Mouse (Mus musculus) midbrain, embryonic 11.5 days (tissue): Measurements from ENCODE around the gene Jmjd1c. TPM values are rescaled to one million over a fixed set of nuclear protein-coding genes. Genes with fewer than 3 reads are reported as not detected.
"Not testable (repeated sequence)": the region's sequence is repeated elsewhere in the genome, so short reads cannot be mapped to it uniquely, and the experiment has no call there.

Experiments
- ATAC-seq: fragments of 200-750 bp; cut with Nextera tagmentation; 2 replicates; pipeline ENCODE4 v1.8.0; 2017; ENCODE audit warnings: moderate TSS enrichment, moderate library complexity; ENCODE audit not compliant: low FRiP score
- DNase-seq: peaks from one replicate; pipeline ENCODE4 v3.0.0; 2015; ENCODE audit warnings: low spot score; ENCODE audit errors: missing footprints
- H3K27ac ChIP-seq: fragments of 300-500 bp; sonication (generic); 2 replicates; pipeline ENCODE4 v1.5.1; 2014; ENCODE audit warnings: low read depth, low read length
- H3K27me3 ChIP-seq: fragments of 300-500 bp; sonication (generic); 2 replicates; pipeline ENCODE4 v1.6.1; 2014; ENCODE audit warnings: mild to moderate bottlenecking, low read length, moderate library complexity, mixed read lengths; ENCODE audit not compliant: control insufficient read depth, insufficient read depth
- H3K36me3 ChIP-seq: fragments of 300-500 bp; sonication (generic); 2 replicates; pipeline ENCODE4 v1.6.1; 2014; ENCODE audit warnings: mild to moderate bottlenecking, low read length, moderate library complexity, mixed read lengths; ENCODE audit not compliant: control insufficient read depth, insufficient read depth
- H3K4me1 ChIP-seq: fragments of 300-500 bp; sonication (generic); 2 replicates; pipeline ENCODE4 v1.6.1; 2014; ENCODE audit warnings: low read length; ENCODE audit not compliant: control insufficient read depth, insufficient read depth
- H3K4me2 ChIP-seq: fragments of 300-500 bp; sonication (generic); 2 replicates; pipeline ENCODE4 v1.6.1; 2014; ENCODE audit warnings: mild to moderate bottlenecking, moderate library complexity
- H3K4me3 ChIP-seq: fragments of 300-500 bp; sonication (generic); 2 replicates; pipeline ENCODE4 v1.5.1; 2014; ENCODE audit warnings: low read depth, low read length
- H3K9ac ChIP-seq: fragments of 300-500 bp; sonication (generic); 2 replicates; pipeline ENCODE4 v1.6.1; 2014; ENCODE audit warnings: low read length
- H3K9me3 ChIP-seq: fragments of 300-500 bp; sonication (generic); 2 replicates; pipeline ENCODE4 v1.6.1; 2016; ENCODE audit warnings: low read length; ENCODE audit not compliant: control insufficient read depth
- WGBS: fragments of 180-500 bp; shearing (Covaris S2); extraction: QIAGEN DNeasy Blood & Tissue Kit; methylation state at CpG from one replicate; pipeline ENCODE4 v1.1.7; 2014; 5-methylcytosine and 5-hydroxymethylcytosine counted together
- polyA plus RNA-seq: library from polyadenylated mRNA; unstranded; fragments of >200 nt; fragmentation: Nextera tagmentation; extraction: Ambion mirVana; gene quantifications from 2 replicates; pipeline ENCODE4 v1.2.1, GENCODE M21; 2014

The Jmjd1c gene
- polyA plus RNA-seq, 1 experiment from 2014 or later: 46.9 TPM

DNA sequence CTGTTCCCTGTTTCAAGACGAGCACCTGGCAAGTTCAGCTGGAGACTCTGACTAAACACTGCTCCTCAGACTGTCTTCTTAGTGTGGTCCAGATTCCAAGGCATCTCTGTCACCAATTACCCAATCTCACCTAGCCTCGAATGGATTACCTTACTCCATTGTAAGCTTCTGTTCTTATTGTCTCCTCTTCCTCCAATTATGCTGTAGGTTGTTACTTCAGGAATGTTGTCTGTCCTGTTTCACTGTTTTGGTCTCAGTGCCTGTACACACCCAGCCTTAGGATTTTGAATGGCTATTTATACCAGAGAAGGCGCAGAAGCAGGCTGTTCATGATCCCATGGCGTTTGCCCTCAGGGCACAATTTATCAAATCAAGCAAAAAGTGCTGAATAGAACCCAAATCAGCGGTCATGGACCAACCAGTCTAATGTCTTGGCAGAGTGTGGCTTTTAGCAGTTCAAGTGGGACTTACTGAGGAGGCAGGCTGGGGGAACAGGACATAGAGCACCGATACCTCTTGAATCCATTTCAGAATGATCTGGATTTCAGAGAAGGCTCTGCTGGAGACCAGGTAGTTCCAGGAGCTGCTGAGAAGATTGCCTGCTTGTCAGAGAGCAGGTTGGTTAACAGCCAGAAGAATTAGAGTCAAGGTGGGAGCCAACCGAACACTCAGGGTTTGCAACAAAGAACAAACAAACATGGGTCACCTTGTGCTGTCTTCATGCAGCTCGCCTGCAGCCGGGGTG lies 11.3 kb downstream of the Jmjd1c start:
- no peak overlapping the region for H3K9ac ChIP-seq
- no peak for ATAC-seq
- no peak overlapping the region for H3K4me3 ChIP-seq
- H3K27ac ChIP-seq: no peak overlapping the region
- WGBS: 80% methylated on average over 9 of the region's 9 CpGs
- no peak overlapping the region for H3K4me2 ChIP-seq
- H3K36me3 ChIP-seq: no peaks in the 10 kb centered on the region
- H3K9me3 ChIP-seq: no peaks in the 10 kb centered on the region
- no peak for DNase-seq
- no peaks in the 10 kb centered on the region for H3K27me3 ChIP-seq
- peaks cover 43% of the 10 kb centered on the region for H3K4me1 ChIP-seq

DNA sequence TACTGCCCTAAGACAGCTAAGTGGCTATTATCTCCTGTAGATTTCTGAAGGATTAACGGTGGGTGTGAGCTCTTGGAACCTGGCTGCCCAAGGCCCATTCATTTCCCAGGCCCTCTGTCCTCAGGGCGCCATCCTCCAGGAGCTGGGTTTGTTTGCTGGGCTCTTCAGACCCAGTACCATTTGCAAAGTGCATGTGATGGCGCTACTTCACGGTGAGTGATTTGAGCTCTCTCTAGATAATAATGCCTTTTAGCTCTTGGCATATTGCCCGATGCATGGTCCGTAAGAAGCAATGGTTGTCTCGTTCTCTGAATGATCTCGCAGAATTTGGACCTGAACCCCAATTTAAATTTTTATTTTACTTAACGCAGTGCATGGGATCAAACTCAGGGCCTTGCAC lies 12.2 kb downstream of the Jmjd1c start:
- 80% methylated on average over 9 of the region's 9 CpGs for WGBS
- no peak overlapping the region for H3K4me3 ChIP-seq
- no peak overlapping the region for H3K9ac ChIP-seq
- H3K36me3 ChIP-seq: no peaks in the 10 kb centered on the region
- no peak overlapping the region for H3K4me2 ChIP-seq
- H3K27ac ChIP-seq: no peak overlapping the region
- DNase-seq: no peak
- no peaks in the 10 kb centered on the region for H3K9me3 ChIP-seq
- H3K27me3 ChIP-seq: no peaks in the 10 kb centered on the region
- peaks cover 38% of the 10 kb centered on the region for H3K4me1 ChIP-seq
- no peak for ATAC-seq

DNA sequence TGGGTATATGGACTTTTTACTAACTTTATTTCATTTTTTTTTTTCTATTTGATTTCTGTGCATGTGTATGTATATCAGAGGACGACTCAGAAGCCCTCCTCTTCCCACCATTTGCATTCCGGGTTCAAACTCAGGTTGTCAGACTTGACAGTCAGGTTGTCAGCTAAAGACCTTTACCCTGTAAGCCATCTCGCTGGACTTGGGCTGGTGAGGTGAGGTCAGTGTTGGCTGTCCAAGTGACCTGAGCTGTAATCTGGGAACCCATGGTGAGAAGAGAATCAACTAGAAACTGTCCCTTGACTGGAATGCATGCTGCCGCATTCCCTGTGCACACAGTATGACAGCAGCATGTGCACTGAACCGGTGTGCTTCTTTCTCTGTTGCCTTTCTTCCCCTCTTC lies 13.7 kb downstream of the Jmjd1c start:
- Histone ChIP-seq H3K4me3 (no peak overlapping the region), H3K27me3 (no peaks in the 10 kb centered on the region), H3K9me3 (no peaks in the 10 kb centered on the region), H3K36me3 (no peaks in the 10 kb centered on the region), H3K4me1 (peaks cover 23% of the 10 kb centered on the region), H3K9ac (no peak overlapping the region), H3K27ac (no peak overlapping the region), H3K4me2 (no peak overlapping the region)
- WGBS: 87% methylated on average over 5 of the region's 5 CpGs
- DNase-seq (no peak), ATAC-seq (no peak)

DNA sequence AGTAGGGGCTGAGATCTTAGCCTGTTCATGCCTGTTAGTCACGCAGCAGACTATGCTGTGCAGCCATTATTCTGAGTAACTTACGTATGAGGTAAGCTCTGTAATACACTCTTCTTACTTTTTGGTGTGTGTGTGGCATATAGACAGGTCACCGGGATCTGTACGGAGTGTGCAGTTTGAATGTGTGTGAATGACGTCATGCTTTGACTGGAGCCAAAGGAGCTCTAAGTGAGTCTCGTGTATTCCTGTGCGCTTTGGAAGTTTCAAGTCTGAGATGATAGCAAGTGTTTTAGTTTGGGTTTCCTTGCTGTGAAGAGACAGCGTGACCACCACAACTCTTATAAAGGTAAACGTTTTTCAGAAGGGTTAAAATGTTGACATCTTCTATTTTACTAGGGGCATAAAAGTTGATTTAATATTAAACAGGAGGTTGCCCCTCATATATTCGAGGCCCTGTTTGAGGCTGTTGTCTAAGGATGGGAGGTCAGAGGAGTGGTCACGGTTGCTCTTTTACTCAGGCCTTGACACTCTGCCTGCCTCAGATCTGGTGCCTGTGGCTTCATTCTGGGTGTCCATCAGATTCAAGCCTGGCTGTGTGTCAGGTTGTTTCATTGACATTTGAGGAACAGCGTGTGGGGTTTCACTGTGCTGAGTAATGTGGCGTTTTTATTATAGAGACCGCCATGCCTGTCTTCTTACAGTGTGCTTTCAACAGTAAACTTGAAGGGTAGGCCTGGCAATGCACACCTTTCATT lies 15.3 kb downstream of the Jmjd1c start:
- Histone ChIP-seq H3K27me3 (no peaks in the 10 kb centered on the region), H3K27ac (no peak overlapping the region), H3K4me2 (no peak overlapping the region), H3K4me1 (peaks cover 16% of the 10 kb centered on the region), H3K9me3 (no peaks in the 10 kb centered on the region), H3K9ac (no peak overlapping the region), H3K4me3 (no peak overlapping the region), H3K36me3 (no peaks in the 10 kb centered on the region)
- ATAC-seq: no peak
- DNase-seq: no peak
- 79% methylated on average over 14 of the region's 14 CpGs for WGBS

DNA sequence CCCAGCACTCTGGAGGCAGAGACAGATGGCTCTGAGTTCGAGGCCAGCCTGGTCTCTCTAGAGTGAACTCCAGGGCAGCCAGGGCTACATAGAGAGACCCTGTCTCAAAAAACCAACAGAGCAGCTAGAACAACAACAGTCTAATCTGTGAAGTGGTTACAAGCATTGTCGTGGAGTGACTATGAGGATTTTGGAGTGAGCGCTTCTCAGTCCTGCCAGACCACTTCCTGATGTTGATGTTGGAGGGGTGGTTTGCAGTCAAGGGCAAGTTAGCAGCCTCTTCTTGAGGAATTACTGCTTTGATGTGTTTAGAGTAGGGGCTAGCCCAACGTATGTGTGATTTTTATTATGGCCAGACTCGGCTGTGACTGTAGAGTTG lies 15.9 kb downstream of the Jmjd1c start:
- Histone ChIP-seq H3K4me3 (no peak overlapping the region), H3K27ac (no peak overlapping the region), H3K9me3 (no peaks in the 10 kb centered on the region), H3K9ac (no peak overlapping the region), H3K27me3 (no peaks in the 10 kb centered on the region), H3K4me2 (no peak overlapping the region), H3K36me3 (no peaks in the 10 kb centered on the region), H3K4me1 (peaks cover 14% of the 10 kb centered on the region)
- no peak for ATAC-seq
- no peak for DNase-seq
- WGBS: 91% methylated on average over 5 of the region's 5 CpGs

DNA sequence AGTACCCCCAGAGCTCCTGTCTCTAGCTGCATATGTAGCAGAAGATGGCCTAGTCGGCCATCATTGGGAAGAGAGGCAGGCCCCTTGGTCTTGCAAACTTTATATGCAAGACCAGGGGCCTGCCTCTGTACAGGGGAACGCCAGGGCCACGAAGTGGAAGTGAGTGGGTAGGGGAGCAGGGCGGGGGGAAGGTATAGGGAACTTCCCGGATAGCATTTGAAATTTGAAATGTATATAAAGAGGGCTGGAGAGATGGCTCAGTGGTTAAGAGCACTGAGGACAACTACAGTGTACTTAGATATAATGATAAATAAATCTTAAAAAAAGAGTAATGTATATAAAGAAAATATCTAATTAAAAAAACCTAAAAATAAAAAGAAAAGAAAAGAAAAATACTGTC lies 17.0 kb downstream of the Jmjd1c start:
- peaks cover 11% of the 10 kb centered on the region for H3K4me1 ChIP-seq
- not testable (repeated sequence) for H3K27ac ChIP-seq, H3K9ac ChIP-seq, H3K9me3 ChIP-seq, H3K4me3 ChIP-seq, H3K4me2 ChIP-seq, DNase-seq, H3K36me3 ChIP-seq, ATAC-seq, H3K27me3 ChIP-seq
- WGBS: 89% methylated on average over 5 of the region's 5 CpGs

DNA sequence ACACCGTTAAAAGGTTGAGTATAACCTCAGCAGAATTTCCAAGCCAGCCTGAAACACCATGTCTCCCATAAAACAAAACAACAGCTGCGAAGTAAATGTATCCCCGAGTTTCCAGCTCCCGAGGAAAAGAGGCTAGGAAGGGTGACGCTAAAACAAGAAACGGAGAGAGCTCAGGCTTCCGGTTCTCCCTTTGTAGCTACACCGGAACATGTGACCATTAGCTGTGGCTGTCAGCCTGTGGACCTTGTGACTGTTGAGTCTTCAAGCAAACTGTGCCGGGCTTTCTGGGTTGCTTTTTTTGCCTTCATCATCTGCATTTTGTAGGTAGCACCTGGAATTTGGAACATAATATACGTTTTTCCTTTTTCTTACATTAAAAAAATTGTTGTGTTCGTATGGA lies 17.9 kb downstream of the Jmjd1c start:
- 93% methylated on average over 11 of the region's 11 CpGs for WGBS
- no peaks in the 10 kb centered on the region for H3K9me3 ChIP-seq

DNA sequence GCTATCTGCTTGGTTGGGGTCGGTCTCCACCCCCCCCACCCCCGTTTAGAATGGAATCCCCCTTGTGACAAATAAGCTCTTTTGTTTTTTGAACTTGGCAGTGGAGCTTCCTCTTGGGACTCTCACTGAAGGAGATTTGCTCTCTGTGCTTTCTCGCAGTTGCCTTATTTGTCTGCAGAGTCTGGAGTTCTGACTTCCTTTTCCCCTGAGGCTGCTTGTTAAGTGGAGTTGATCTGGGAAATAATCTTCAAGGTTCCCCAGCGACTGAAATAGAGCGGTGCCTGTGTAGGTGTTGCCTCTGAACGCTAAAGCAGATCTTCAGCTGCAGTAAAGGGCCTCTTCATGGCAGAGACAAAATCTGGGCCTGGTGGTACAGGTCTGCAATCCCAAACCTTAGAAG lies 19.2 kb downstream of the Jmjd1c start:
- H3K4me2 ChIP-seq: no peak overlapping the region
- peaks cover 11% of the 10 kb centered on the region for H3K4me1 ChIP-seq
- DNase-seq: no peak
- H3K4me3 ChIP-seq: no peak overlapping the region
- no peak overlapping the region for H3K9ac ChIP-seq
- no peaks in the 10 kb centered on the region for H3K36me3 ChIP-seq
- no peak for ATAC-seq
- H3K27ac ChIP-seq: no peak overlapping the region; the same call in 1 of the 2 replicates
- 32% methylated on average over 6 of the region's 6 CpGs for WGBS
- H3K27me3 ChIP-seq: no peaks in the 10 kb centered on the region
- no peaks in the 10 kb centered on the region for H3K9me3 ChIP-seq

More for the DNA sequence above, 17.9 kb downstream of the Jmjd1c start:
- Histone ChIP-seq H3K4me3 (no peak overlapping the region), H3K36me3 (no peaks in the 10 kb centered on the region), H3K27me3 (no peaks in the 10 kb centered on the region), H3K4me2 (no peak overlapping the region), H3K27ac (no peak overlapping the region), H3K4me1 (peaks cover 11% of the 10 kb centered on the region), H3K9ac (no peak overlapping the region)
- ATAC-seq (no peak), DNase-seq (no peak)

DNA sequence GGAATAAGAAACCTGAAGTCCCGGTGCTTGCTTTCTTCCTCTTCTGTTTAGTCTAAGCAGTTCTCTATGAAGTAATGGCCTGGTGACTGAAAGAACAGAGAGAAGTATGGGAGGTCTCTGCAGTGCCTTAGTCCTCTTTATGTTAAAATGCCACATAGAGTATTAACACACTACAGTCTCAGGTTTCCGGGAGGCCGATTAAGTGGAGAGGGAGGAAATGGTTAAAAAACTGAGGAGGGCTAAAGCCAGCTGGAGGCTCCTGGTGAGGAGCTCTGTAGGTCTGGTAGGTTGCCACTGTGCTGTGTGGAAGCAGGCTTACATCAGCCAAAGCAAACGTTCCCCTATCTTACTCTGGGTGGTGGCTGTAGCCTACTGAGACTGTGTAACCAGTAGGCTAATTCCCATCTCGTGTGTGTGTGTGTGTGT lies 19.8 kb downstream of the Jmjd1c start:
- Histone ChIP-seq H3K27me3 (no peaks in the 10 kb centered on the region), H3K4me3 (no peak overlapping the region), H3K36me3 (no peaks in the 10 kb centered on the region), H3K9ac (no peak overlapping the region), H3K27ac (no peak overlapping the region), H3K4me1 (peaks cover 9% of the 10 kb centered on the region), H3K9me3 (no peaks in the 10 kb centered on the region), H3K4me2 (no peak overlapping the region)
- 42% methylated on average over 5 of the region's 5 CpGs for WGBS
- no peak for DNase-seq
- no peak for ATAC-seq
